Mouse (Mus musculus): ENCODE results near the gene Psap. TPM values are rescaled to one million over a fixed set of nuclear protein-coding genes. Genes with fewer than 3 reads are reported as not detected.

The Psap gene
- total and polyA plus RNA-seq, 2 experiments, result 227 to 584 TPM

- Histone ChIP-seq H3K4me3 (ENCODE audit: insufficient read depth, low read depth, low read length) (no peak overlapping the region), H3K9ac (ENCODE audit: low read depth, low read length) (no peak overlapping the region), H3K36me3 (ENCODE audit: control insufficient read depth, insufficient read depth, low read length) (peaks cover 52% of the 10 kb centered on the region), H3K4me1 (ENCODE audit: control insufficient read depth, insufficient read depth, low read length) (0 out of 2 replicates have a peak, but pooled peaks cover under 1% of the 10 kb centered on the region), H3K79me2 (ENCODE audit: control insufficient read depth, insufficient read depth, low read length) (peaks cover 12% of the 10 kb centered on the region; the same call in 1 of the 2 replicates), H3K27ac (replicated peaks; ENCODE audit: insufficient read depth, low read depth, low read length) (no peak overlapping the region), H3K27me3 (ENCODE audit: control insufficient read depth, insufficient read depth, low read length) (no peaks in the 10 kb centered on the region)
- WGBS, result 92% methylated on average over 3 of the region's 3 CpGs
- TF ChIP-seq POLR2A (IDR thresholded peaks at IDR 0.05; ENCODE audit: extremely low read depth, insufficient read depth, low read length) (no peak), CTCF (IDR thresholded peaks at IDR 0.05; ENCODE audit: low read depth, low read length) (no peak)
- DNase-seq (ENCODE audit: extremely low read depth, low read depth, low spot score), result no peak
Observed at GRCm38 (mm10) chr10:60295356-60295755, 17.9 kb downstream of the Psap start.

GRCm38 (mm10) chr10:60296027-60296426, 18.6 kb downstream of the Psap start:
- H3K4me3 ChIP-seq (ENCODE audit: insufficient read depth, low read depth, low read length), result no peak overlapping the region
- peaks cover 7% of the 10 kb centered on the region; the same call in 1 of the 2 replicates for H3K79me2 ChIP-seq (ENCODE audit: control insufficient read depth, insufficient read depth, low read length)
- H3K4me1 ChIP-seq (ENCODE audit: control insufficient read depth, insufficient read depth, low read length), result no peaks in the 10 kb centered on the region
- DNase-seq (ENCODE audit: extremely low read depth, low read depth, low spot score), result no peak
- H3K27ac ChIP-seq (replicated peaks; ENCODE audit: insufficient read depth, low read depth, low read length), result no peak overlapping the region
- H3K27me3 ChIP-seq (ENCODE audit: control insufficient read depth, insufficient read depth, low read length), result no peaks in the 10 kb centered on the region
- WGBS, result 90% methylated on average over 9 of the region's 9 CpGs
- TF ChIP-seq POLR2A (IDR thresholded peaks at IDR 0.05; ENCODE audit: extremely low read depth, insufficient read depth, low read length) (no peak), CTCF (IDR thresholded peaks at IDR 0.05; ENCODE audit: low read depth, low read length) (no peak)
- H3K9ac ChIP-seq (ENCODE audit: low read depth, low read length), result no peak overlapping the region
- peaks cover 54% of the 10 kb centered on the region for H3K36me3 ChIP-seq (ENCODE audit: control insufficient read depth, insufficient read depth, low read length)

- 97% methylated on average over 12 of the region's 12 CpGs for WGBS
- H3K79me2 ChIP-seq (ENCODE audit: control insufficient read depth, insufficient read depth, low read length), result no peaks in the 10 kb centered on the region
- H3K27ac ChIP-seq (replicated peaks; ENCODE audit: insufficient read depth, low read depth, low read length), result no peak overlapping the region
- H3K9ac ChIP-seq (ENCODE audit: low read depth, low read length), result no peak overlapping the region
- DNase-seq (ENCODE audit: extremely low read depth, low read depth, low spot score), result no peak
- H3K36me3 ChIP-seq (ENCODE audit: control insufficient read depth, insufficient read depth, low read length), result peaks cover 38% of the 10 kb centered on the region
- no peaks in the 10 kb centered on the region for H3K27me3 ChIP-seq (ENCODE audit: control insufficient read depth, insufficient read depth, low read length)
- no peaks in the 10 kb centered on the region for H3K4me1 ChIP-seq (ENCODE audit: control insufficient read depth, insufficient read depth, low read length)
- TF ChIP-seq POLR2A (IDR thresholded peaks at IDR 0.05; ENCODE audit: extremely low read depth, insufficient read depth, low read length) (no peak), CTCF (IDR thresholded peaks at IDR 0.05; ENCODE audit: low read depth, low read length) (no peak)
- H3K4me3 ChIP-seq (ENCODE audit: insufficient read depth, low read depth, low read length), result no peak overlapping the region
Observed at GRCm38 (mm10) chr10:60299636-60300035, 22.2 kb downstream of the Psap start.

GRCm38 (mm10) chr10:60303419-60303818, 26.0 kb downstream of the Psap start:
- no peaks in the 10 kb centered on the region for H3K4me1 ChIP-seq (ENCODE audit: control insufficient read depth, insufficient read depth, low read length)
- H3K4me3 ChIP-seq (ENCODE audit: insufficient read depth, low read depth, low read length), result no peak overlapping the region
- H3K9ac ChIP-seq (ENCODE audit: low read depth, low read length), result no peak overlapping the region
- WGBS, result 85% methylated on average over 17 of the region's 17 CpGs
- TF ChIP-seq CTCF (IDR thresholded peaks at IDR 0.05; ENCODE audit: low read depth, low read length) (no peak), POLR2A (IDR thresholded peaks at IDR 0.05; ENCODE audit: extremely low read depth, insufficient read depth, low read length) (no peak)
- no peak overlapping the region for H3K27ac ChIP-seq (replicated peaks; ENCODE audit: insufficient read depth, low read depth, low read length)
- no peak for DNase-seq (ENCODE audit: extremely low read depth, low read depth, low spot score)
- no peaks in the 10 kb centered on the region for H3K79me2 ChIP-seq (ENCODE audit: control insufficient read depth, insufficient read depth, low read length)
- H3K36me3 ChIP-seq (ENCODE audit: control insufficient read depth, insufficient read depth, low read length), result peaks cover 26% of the 10 kb centered on the region
- no peaks in the 10 kb centered on the region for H3K27me3 ChIP-seq (ENCODE audit: control insufficient read depth, insufficient read depth, low read length)

GRCm38 (mm10) chr10:60304854-60305628, 27.6 kb downstream of the Psap start:
- no peak overlapping the region for H3K27ac ChIP-seq (replicated peaks; ENCODE audit: insufficient read depth, low read depth, low read length)
- no peaks in the 10 kb centered on the region for H3K79me2 ChIP-seq (ENCODE audit: control insufficient read depth, insufficient read depth, low read length)
- no peak overlapping the region for H3K9ac ChIP-seq (ENCODE audit: low read depth, low read length)
- 67% methylated on average over 15 of the region's 15 CpGs for WGBS
- no peaks in the 10 kb centered on the region for H3K27me3 ChIP-seq (ENCODE audit: control insufficient read depth, insufficient read depth, low read length)
- peaks cover 11% of the 10 kb centered on the region for H3K36me3 ChIP-seq (ENCODE audit: control insufficient read depth, insufficient read depth, low read length)
- TF ChIP-seq CTCF (IDR thresholded peaks at IDR 0.05; ENCODE audit: low read depth, low read length) (peak; percentile 75), POLR2A (IDR thresholded peaks at IDR 0.05; ENCODE audit: extremely low read depth, insufficient read depth, low read length) (no peak)
- no peak overlapping the region for H3K4me3 ChIP-seq (ENCODE audit: insufficient read depth, low read depth, low read length)
- H3K4me1 ChIP-seq (ENCODE audit: control insufficient read depth, insufficient read depth, low read length), result no peaks in the 10 kb centered on the region
- peak; percentile 42 for DNase-seq (ENCODE audit: extremely low read depth, low read depth, low spot score)

- Histone ChIP-seq H3K4me1 (ENCODE audit: control insufficient read depth, insufficient read depth, low read length) (no peaks in the 10 kb centered on the region), H3K9ac (ENCODE audit: low read depth, low read length) (no peak overlapping the region), H3K36me3 (ENCODE audit: control insufficient read depth, insufficient read depth, low read length) (no peaks in the 10 kb centered on the region), H3K4me3 (ENCODE audit: insufficient read depth, low read depth, low read length) (no peak overlapping the region), H3K79me2 (ENCODE audit: control insufficient read depth, insufficient read depth, low read length) (no peaks in the 10 kb centered on the region), H3K27me3 (ENCODE audit: control insufficient read depth, insufficient read depth, low read length) (no peaks in the 10 kb centered on the region), H3K27ac (replicated peaks; ENCODE audit: insufficient read depth, low read depth, low read length) (no peak overlapping the region)
- DNase-seq (ENCODE audit: extremely low read depth, low read depth, low spot score), result no peak
- 92% methylated on average over 13 of the region's 13 CpGs for WGBS
- TF ChIP-seq CTCF (IDR thresholded peaks at IDR 0.05; ENCODE audit: low read depth, low read length) (no peak), POLR2A (IDR thresholded peaks at IDR 0.05; ENCODE audit: extremely low read depth, insufficient read depth, low read length) (no peak)
Observed at GRCm38 (mm10) chr10:60310629-60311028, 33.2 kb downstream of the Psap start.

Data from liver, adult 2 months (tissue).